Mouse (Mus musculus): ENCODE data around the gene Tpi1.

- TF ChIP-seq CTCF (IDR thresholded peaks at IDR 0.05 in 2 of 3, conservative IDR thresholded peaks at IDR 0.05 in 1 of 3; ENCODE audit: control insufficient read depth in 1 of 3, insufficient read depth in 1 of 3, low read depth in 2 of 3, low read length in 3 of 3, poor library complexity in 1 of 3, severe bottlenecking in 1 of 3) = no peak
- no peak for TF ChIP-seq POLR2A (IDR thresholded peaks at IDR 0.05; ENCODE audit: control insufficient read depth in 1 of 2, insufficient read depth in 1 of 2, low read depth in 1 of 2, low read length in 2 of 2, poor library complexity in 1 of 2)
These were observed 1.2 kb downstream of the Tpi1 start for GRCm38 (mm10) chr6:124812848-124813247.
